Mouse (Mus musculus): ENCODE measurements around the gene Kctd8. TPM values are rescaled to one million over a fixed set of nuclear protein-coding genes. Genes with fewer than 3 reads are reported as not detected.
A peak's percentile ranks its signal among the peaks of the same experiment; 100 is the strongest.

Gene Kctd8
- 31.6 and 37.0 TPM in 2 replicates for polyA plus RNA-seq (2015; fragmentation: Nextera tagmentation; extraction: Ambion mirVana)

DNA sequence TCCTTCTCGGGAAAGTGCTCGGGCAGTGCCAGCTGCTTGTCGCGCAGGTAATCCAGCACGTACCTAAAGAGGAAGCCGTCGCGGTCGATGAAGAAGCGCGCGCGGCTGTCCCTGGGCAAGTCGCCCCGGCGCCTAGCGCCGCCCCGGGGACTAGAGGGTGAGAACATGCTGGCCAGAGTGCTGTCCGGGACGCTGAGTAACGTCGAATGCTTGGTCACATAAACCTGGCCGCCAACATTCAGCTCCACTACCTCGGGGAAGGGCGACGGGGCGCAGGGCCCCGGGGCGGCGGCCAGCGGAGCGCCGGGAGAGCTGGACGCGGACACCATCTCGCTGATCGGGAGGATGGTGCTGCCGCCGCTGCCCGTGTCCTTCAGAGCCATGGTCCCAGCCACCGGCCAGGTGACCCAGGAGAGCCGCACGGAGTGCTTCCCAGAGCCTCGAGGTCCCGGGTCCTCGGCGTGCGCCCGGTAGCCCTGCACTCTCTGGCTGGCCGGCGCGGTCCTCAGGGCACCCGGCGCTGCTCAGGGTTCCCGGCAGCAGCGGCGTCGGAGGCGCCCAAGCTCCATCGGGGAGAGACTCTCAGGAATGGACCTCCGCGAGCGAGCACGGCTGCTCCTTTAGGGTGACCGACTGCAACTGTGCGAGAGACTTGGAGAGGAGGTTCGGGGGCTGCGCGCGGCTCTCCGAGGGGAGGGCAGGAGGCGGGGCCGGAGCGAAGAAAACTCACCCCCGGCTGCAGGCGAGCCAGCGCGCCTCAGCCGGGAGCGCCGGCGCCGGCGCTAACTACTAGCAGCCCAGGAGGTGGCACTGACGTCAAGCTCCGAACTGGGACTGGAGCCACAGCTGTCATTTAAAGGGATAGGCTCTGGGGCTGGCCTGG, at the start of gene Kctd8:
Gene Kctd8, minus strand, starts transcription at position 761 of the 883 bp plus-strand sequence.
- Histone ChIP-seq H3K27ac (replicated peaks) (peak within 1 kb of the TSS; percentile 80), H3K4me2 (peak within 1 kb of the TSS; percentile 82), H3K36me3 (no peaks in the 10 kb centered on the region), H3K27me3 (replicated peaks) (no peaks in the 10 kb centered on the region), H3K4me3 (replicated peaks) (peak within 1 kb of the TSS; percentile 66), H3K9me3 (replicated peaks) (no peaks in the 10 kb centered on the region), H3K4me1 (peaks cover 12% of the 10 kb centered on the region), H3K9ac (replicated peaks) (peak within 1 kb of the TSS; percentile 68)
- peak; percentile 92 for ATAC-seq (ENCODE audit: low FRiP score)
- WGBS, result under 1% methylated on average over 86 of the region's 87 CpGs

DNA sequence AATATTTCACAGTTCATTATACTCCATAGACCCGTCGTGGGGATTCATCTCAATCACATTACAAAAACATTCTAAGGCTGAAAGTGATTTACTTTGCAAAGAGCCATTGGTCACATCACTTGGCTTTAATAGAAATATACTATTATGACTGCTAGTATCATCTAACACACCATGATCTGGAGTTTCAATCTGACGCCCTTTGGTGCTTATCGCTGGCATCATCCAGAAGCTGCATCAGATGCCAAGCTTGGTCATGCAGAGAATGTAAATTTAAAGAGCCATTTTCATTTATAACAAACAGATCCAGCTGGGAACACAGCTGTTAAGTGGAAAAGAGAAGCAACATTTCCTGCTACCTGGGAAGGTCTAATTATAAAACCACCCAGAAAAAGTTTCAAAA, 37.6 kb upstream of the Kctd8 start:
- H3K27me3 ChIP-seq (replicated peaks), result no peaks in the 10 kb centered on the region
- WGBS, result 63% methylated on average over 4 of the region's 4 CpGs
- no peak overlapping the region for H3K4me2 ChIP-seq
- no peaks in the 10 kb centered on the region for H3K4me1 ChIP-seq
- no peak overlapping the region for H3K9ac ChIP-seq (replicated peaks)
- H3K9me3 ChIP-seq (replicated peaks), result no peaks in the 10 kb centered on the region
- H3K27ac ChIP-seq (replicated peaks), result no peak overlapping the region
- no peaks in the 10 kb centered on the region for H3K36me3 ChIP-seq
- H3K4me3 ChIP-seq (replicated peaks), result no peak overlapping the region
- ATAC-seq (ENCODE audit: low FRiP score), result peak; percentile 53; the same call in 1 of the 2 replicates

DNA sequence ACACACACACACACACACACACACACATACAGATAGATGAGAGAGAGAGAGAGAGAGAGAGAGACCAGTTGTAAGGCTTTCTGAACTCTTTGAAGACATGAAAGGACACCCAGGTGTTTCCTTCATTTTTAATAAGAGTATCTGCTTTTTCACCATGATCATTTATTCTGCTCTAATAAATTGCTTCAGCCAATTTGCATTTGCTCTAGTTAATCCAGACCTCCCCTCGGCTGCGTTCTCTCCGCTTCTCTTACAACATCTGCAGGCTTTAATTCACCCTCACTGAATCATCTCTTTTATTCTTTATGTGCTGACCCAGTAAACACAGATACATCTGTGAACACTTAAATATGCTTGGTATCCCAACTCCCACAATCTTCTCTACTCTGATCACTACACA, 9.1 kb upstream of the Kctd8 start:
- H3K27ac ChIP-seq (replicated peaks), result no peak overlapping the region
- H3K4me2 ChIP-seq, result no peak overlapping the region
- H3K4me3 ChIP-seq (replicated peaks), result no peak overlapping the region
- H3K36me3 ChIP-seq, result no peaks in the 10 kb centered on the region
- H3K9me3 ChIP-seq (replicated peaks), result no peaks in the 10 kb centered on the region
- no peak overlapping the region for H3K9ac ChIP-seq (replicated peaks)
- H3K27me3 ChIP-seq (replicated peaks), result no peaks in the 10 kb centered on the region
- no peaks in the 10 kb centered on the region for H3K4me1 ChIP-seq
- WGBS, result 66% methylated on average over 3 of the region's 3 CpGs
- no peak for ATAC-seq (ENCODE audit: low FRiP score)

DNA sequence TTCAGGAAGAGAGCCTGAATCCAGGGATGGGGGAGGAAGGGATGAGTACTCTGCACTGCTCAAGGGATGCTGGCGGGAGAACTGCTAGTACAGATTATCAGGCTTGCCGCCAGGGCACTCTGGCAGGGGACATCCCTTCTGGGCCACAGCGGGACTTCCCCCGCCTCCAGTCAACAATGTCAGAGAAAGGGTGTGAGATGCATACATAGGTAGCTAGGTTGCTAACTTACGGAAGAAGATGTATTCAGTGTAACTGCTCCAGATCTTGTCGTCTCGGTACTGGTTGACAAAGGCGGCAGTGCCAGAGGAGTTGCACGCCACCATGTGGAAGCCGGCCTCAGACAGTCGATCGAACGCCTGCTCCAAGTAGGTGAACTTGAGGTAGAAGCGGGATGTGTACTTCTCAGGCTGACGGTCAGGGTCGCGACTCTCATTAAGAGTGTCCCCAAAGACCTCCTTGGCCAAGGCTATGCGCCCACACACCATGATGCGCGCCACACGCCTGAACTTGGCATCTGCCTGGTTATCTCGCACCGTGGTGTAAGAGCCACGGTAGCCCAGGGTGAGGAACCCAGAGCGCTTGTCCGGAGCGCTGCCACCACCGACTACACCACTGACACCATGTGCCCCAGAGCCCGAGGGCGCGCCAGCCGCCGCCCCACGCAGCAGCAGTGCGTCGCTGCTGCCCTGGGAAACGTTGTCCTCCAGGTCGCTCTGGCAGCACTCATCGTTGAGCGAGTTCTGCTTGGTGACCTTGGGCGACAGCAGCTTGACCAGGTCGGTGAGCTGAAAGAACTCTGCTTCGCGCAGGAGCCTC, 1.2 kb downstream of the Kctd8 start:
- no peaks in the 10 kb centered on the region for H3K27me3 ChIP-seq (replicated peaks)
- H3K9ac ChIP-seq (replicated peaks), result peak overlapping the region; percentile 68
- peaks cover 12% of the 10 kb centered on the region for H3K4me1 ChIP-seq
- peak overlapping the region; percentile 82 for H3K4me2 ChIP-seq
- ATAC-seq (ENCODE audit: low FRiP score), result peak; percentile 62
- H3K27ac ChIP-seq (replicated peaks), result peak overlapping the region; percentile 80
- no peaks in the 10 kb centered on the region for H3K9me3 ChIP-seq (replicated peaks)
- no peaks in the 10 kb centered on the region for H3K36me3 ChIP-seq
- under 1% methylated on average over 43 of the region's 44 CpGs for WGBS
- H3K4me3 ChIP-seq (replicated peaks), result peak overlapping the region; percentile 66

DNA sequence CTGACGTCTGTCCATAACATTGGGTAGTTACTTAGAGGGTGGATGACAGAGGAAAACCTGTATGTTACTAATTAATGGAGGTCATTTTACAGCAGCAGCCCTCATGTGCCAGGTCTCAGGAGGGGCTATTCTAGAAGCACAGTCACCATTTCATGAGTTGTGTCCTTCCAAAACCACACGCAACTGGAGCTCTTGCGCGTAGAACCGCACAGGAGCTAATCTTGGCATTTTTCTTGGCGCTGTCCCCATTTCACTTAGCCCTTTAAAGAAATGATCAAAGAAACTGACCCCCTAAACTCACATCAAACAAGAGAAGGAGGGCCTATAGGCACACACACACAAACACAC, 1.9 kb downstream of the Kctd8 start:
- WGBS, result 69% methylated on average over 6 of the region's 6 CpGs

DNA sequence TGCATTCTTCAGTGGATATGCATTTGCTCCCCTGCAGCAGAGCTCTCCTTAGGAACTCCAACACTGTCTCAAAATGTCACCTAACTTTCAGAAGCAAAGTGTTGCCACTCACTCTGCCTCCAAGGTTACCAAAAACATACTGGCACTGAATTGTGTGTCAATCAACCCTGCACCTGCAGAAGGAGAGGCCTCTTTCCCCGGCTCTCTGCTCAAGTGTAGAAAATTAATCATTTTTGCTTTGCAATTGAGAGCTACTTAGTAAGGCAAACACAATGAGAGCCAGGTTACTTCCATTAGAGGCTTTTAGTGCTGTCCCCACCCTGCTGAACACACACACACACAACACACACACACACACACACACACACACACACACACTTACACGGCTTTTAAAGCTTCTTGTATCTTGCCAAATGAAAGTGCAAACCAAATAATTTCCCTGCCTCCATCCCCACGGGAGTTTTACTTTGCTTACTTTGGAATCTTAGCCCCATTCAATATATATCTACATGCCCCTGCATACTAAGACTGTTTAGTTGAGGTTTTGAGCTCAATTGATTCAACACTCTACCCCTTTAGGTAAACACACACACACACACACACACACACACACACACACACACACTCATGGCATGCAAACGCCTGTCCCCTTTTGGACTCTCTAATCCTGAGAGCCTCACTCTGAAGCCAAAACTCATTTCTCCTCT, 2.4 kb downstream of the Kctd8 start:
- Histone ChIP-seq H3K9ac (replicated peaks) (peak overlapping the region; percentile 68; the same call in 1 of the 2 replicates), H3K27ac (replicated peaks) (no peak overlapping the region), H3K4me2 (peak overlapping the region; percentile 82), H3K9me3 (replicated peaks) (no peaks in the 10 kb centered on the region), H3K4me3 (replicated peaks) (peak overlapping the region; percentile 66), H3K27me3 (replicated peaks) (no peaks in the 10 kb centered on the region), H3K36me3 (no peaks in the 10 kb centered on the region), H3K4me1 (peaks cover 12% of the 10 kb centered on the region)
- ATAC-seq (ENCODE audit: low FRiP score), result no peak
- WGBS, result 48% methylated on average over 4 of the region's 4 CpGs

More for the DNA sequence above, 1.9 kb downstream of the Kctd8 start:
- peaks cover 12% of the 10 kb centered on the region for H3K4me1 ChIP-seq
- peak overlapping the region; percentile 82 for H3K4me2 ChIP-seq
- no peaks in the 10 kb centered on the region for H3K9me3 ChIP-seq (replicated peaks)
- peak overlapping the region; percentile 68; the same call in 1 of the 2 replicates for H3K9ac ChIP-seq (replicated peaks)
- peak overlapping the region; percentile 66 for H3K4me3 ChIP-seq (replicated peaks)
- H3K27ac ChIP-seq (replicated peaks), result no peak overlapping the region
- no peak for ATAC-seq (ENCODE audit: low FRiP score)
- no peaks in the 10 kb centered on the region for H3K27me3 ChIP-seq (replicated peaks)
- H3K36me3 ChIP-seq, result no peaks in the 10 kb centered on the region

DNA sequence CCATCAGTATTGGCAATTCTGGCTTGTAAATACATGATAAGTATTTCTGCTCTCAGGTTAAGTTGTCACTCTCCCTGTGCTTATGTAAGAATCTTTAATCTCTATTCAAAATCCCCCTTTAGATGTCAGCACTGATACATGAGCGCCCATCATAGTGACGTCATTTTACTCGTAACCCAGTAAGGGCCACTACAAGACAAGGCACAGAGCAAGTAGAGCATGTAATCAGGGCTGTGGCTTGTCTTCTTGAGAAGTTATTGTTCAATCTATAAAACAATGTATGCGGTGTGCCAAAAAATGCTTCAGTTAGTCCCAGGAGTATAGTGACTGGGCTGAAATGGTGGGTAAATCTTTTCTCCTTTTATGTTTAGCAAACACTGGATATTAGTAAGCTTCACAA, 13.9 kb downstream of the Kctd8 start:
- peaks cover 4% of the 10 kb centered on the region; the same call in 1 of the 2 replicates for H3K4me1 ChIP-seq
- no peak overlapping the region for H3K9ac ChIP-seq (replicated peaks)
- H3K36me3 ChIP-seq, result no peaks in the 10 kb centered on the region
- no peaks in the 10 kb centered on the region for H3K27me3 ChIP-seq (replicated peaks)
- H3K4me3 ChIP-seq (replicated peaks), result no peak overlapping the region
- 74% methylated on average over 4 of the region's 4 CpGs for WGBS
- H3K27ac ChIP-seq (replicated peaks), result no peak overlapping the region
- H3K9me3 ChIP-seq (replicated peaks), result no peaks in the 10 kb centered on the region
- ATAC-seq (ENCODE audit: low FRiP score), result no peak
- no peak overlapping the region for H3K4me2 ChIP-seq

DNA sequence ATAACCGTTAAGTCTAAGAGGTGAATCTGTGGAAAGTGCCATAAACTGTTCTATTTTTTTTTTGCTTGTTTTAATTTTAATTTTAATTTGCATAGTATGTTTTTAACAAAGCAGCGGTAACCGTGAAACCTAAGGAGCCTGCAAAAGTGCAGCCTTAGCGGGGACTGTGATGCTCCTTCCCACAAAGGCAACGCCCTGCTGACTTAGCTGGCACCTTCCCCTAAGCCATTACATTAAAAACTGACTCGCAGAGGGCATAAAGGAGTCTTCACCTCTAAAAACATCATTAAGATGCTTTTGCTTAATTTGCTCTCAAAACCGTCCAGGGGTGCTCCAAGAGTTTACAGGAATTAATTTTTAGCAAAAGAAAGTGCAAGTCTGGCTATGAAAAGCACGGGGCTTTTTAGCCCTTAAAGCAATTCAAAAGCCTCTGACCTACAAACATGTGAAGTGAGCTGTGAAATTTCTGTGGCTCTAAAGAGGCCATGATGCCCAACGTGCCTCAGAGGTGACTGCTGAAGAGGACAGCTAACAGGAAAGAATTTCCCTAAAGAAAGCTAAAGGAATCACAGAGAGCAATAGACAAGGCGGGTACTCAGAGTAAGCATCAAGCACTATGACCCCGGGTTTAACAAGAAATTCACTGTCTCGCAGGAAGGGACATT, 16.8 kb downstream of the Kctd8 start:
- Histone ChIP-seq H3K36me3 (no peaks in the 10 kb centered on the region), H3K9me3 (replicated peaks) (no peaks in the 10 kb centered on the region), H3K4me1 (peaks cover 4% of the 10 kb centered on the region; the same call in 1 of the 2 replicates), H3K27ac (replicated peaks) (no peak overlapping the region), H3K4me2 (no peak overlapping the region), H3K9ac (replicated peaks) (no peak overlapping the region), H3K4me3 (replicated peaks) (no peak overlapping the region), H3K27me3 (replicated peaks) (no peaks in the 10 kb centered on the region)
- no peak for ATAC-seq (ENCODE audit: low FRiP score)
- 28% methylated on average over 12 of the region's 12 CpGs for WGBS

DNA sequence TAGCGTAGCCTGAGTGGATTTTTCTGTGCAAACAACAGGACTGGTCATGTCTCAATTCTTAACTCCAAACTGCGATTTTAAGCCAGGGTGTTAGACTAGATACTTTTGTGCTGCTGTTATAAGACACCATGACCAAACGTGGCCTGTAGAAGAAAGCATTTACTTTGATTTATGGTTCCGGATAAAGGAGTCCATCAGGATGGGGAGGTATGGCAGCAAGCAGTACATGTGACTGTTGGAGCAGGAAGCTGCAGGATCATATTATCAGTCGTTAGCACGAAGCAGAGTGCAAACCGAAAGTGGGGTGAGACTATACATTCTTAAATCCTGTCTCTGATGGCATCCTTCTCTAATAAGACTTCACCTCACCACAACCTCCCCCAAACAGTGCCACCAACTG, 28.9 kb downstream of the Kctd8 start:
- no peaks in the 10 kb centered on the region for H3K9me3 ChIP-seq (replicated peaks)
- H3K4me1 ChIP-seq, result no peaks in the 10 kb centered on the region
- H3K27ac ChIP-seq (replicated peaks), result no peak overlapping the region
- no peaks in the 10 kb centered on the region for H3K27me3 ChIP-seq (replicated peaks)
- no peak for ATAC-seq (ENCODE audit: low FRiP score)
- H3K4me2 ChIP-seq, result no peak overlapping the region
- 84% methylated on average over 7 of the region's 7 CpGs for WGBS
- H3K9ac ChIP-seq (replicated peaks), result no peak overlapping the region
- no peak overlapping the region for H3K4me3 ChIP-seq (replicated peaks)
- no peaks in the 10 kb centered on the region for H3K36me3 ChIP-seq

DNA sequence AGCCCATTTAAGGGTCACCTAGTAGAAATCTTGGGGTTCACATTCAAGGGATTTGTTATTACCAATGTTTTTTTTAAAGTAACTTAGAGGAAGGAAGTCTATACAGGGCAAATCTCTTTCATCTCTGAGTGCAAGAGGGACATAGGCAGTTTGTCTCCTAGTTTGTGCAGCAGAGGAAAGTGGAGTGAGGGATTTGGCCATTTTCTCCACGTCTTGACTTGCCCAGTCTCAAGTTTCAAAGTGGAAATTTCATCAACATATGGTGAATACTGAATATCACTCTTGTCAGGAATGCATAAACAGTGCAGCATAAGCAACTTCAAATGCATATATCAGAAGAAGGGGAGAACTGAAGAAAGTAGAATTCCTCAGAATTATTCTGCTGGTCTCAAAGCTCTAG, 39.8 kb downstream of the Kctd8 start:
- no peaks in the 10 kb centered on the region for H3K27me3 ChIP-seq (replicated peaks)
- no peak overlapping the region for H3K27ac ChIP-seq (replicated peaks)
- no peaks in the 10 kb centered on the region for H3K36me3 ChIP-seq
- ATAC-seq (ENCODE audit: low FRiP score), result no peak
- no peak overlapping the region for H3K9ac ChIP-seq (replicated peaks)
- H3K4me1 ChIP-seq, result no peaks in the 10 kb centered on the region
- no peak overlapping the region for H3K4me3 ChIP-seq (replicated peaks)
- H3K9me3 ChIP-seq (replicated peaks), result no peaks in the 10 kb centered on the region
- no peak overlapping the region for H3K4me2 ChIP-seq
- WGBS, result 46% methylated on average over 1 of the region's 1 CpGs

DNA sequence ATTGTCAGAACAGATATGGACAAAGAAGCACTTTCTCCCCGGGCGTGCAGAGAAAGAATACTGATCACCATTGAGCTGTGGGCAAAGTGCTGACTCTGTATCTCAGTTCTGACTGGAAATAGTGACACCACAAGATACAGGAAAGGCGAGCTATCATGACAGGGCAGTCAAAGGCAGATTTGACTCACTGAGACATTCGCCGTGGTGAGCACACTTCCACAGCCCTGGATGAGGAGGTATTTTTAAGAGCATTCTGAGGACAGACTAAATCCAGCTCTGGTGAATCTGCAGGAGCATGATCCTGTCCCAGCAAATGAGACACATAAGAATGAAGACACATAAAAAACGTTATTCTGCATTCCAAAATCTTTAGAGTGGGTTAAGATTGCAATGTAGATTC, 49.1 kb downstream of the Kctd8 start:
- 79% methylated on average over 6 of the region's 6 CpGs for WGBS
- no peaks in the 10 kb centered on the region for H3K27me3 ChIP-seq (replicated peaks)
- no peaks in the 10 kb centered on the region for H3K4me1 ChIP-seq
- no peak overlapping the region for H3K4me2 ChIP-seq
- H3K9me3 ChIP-seq (replicated peaks), result no peaks in the 10 kb centered on the region
- no peak for ATAC-seq (ENCODE audit: low FRiP score)
- H3K27ac ChIP-seq (replicated peaks), result no peak overlapping the region
- no peaks in the 10 kb centered on the region for H3K36me3 ChIP-seq
- no peak overlapping the region for H3K9ac ChIP-seq (replicated peaks)
- H3K4me3 ChIP-seq (replicated peaks), result no peak overlapping the region

All from neural tube, embryonic 15.5 days (tissue).